Mouse (Mus musculus) Patski (cell line): ENCODE measurements around the gene Zbtb20. TPM values are rescaled to one million over a fixed set of nuclear protein-coding genes. Genes with fewer than 3 reads are reported as not detected.

Experiments
- ATAC-seq: fragments of 100-300 bp; one replicate; pipeline ENCODE4 v1.8.0; 2021
- CTCF ChIA-PET: fragments of 350-600 bp; sonication (Branson Sonifier 250); formaldehyde crosslinking; loops from one replicate; lab custom pipeline; 2022; ENCODE audit warnings: inconsistent platforms; lab: Charles Lee
- POLR2A ChIA-PET: fragments of 350-600 bp; sonication (Branson Sonifier 250); formaldehyde crosslinking; loops from one replicate; lab custom pipeline; 2022; ENCODE audit warnings: antibody characterized with exemption, inconsistent platforms; lab: Charles Lee
- DNase-seq: peaks from one replicate; pipeline ENCODE4 v3.0.0-alpha.2; 2011; ENCODE audit warnings: low read depth, low spot score
- H3K27me3 ChIP-seq: fragments of 371-371 bp; one replicate; pipeline ENCODE4 v1.5.1; 2021
- CTCF ChIP-seq: fragments of 100-300 bp; IDR thresholded peaks from one replicate; pipeline ENCODE4 v1.5.1; 2021
- in situ Hi-C: fragments of 300-500 bp; cut with MboI; formaldehyde crosslinking; loops from 3 replicates; pipeline ENCODE4 v1.11.1; 2018; ENCODE audit warnings: low pct_unique_long_range_greater_than_20kb, mixed read lengths
- polyA plus RNA-seq: library from polyadenylated mRNA; unstranded; gene quantifications from one replicate; pipeline ENCODE4 v1.2.3, GENCODE M21; 2021

Zbtb20 gene
- polyA plus RNA-seq, 1 experiment from 2014 or later: 12.2 TPM

GRCm38 (mm10) chr16:43482738-43483137 is 607.1 kb downstream of the Zbtb20 start:
- no peak for ATAC-seq
- no peaks in the 10 kb centered on the region for H3K27me3 ChIP-seq
- ChIA-PET CTCF (interaction anchor here (1.5 kb wide), 1 partner anchor 9 kb away, joined by 4 read pairs; no protein-coding TSS in a partner anchor), POLR2A (no interaction called here)
- in situ Hi-C loops: no loop called here
- DNase-seq: no peak
- no peak for TF ChIP-seq CTCF

- in situ Hi-C loops: no loop called here
- ChIA-PET POLR2A (no interaction called here), CTCF (no interaction called here)
- TF ChIP-seq CTCF: no peak
- no peaks in the 10 kb centered on the region for H3K27me3 ChIP-seq
- ATAC-seq: no peak
- no peak for DNase-seq
Measured at GRCm38 (mm10) chr16:43484400-43484799, 608.7 kb downstream of the Zbtb20 start.

- in situ Hi-C loops: no loop called here
- ChIA-PET POLR2A (no interaction called here), CTCF (no interaction called here)
- ATAC-seq (no peak), DNase-seq (no peak)
- TF ChIP-seq CTCF: no peak
- no peaks in the 10 kb centered on the region for H3K27me3 ChIP-seq
Measured at GRCm38 (mm10) chr16:43489362-43489761, 613.7 kb downstream of the Zbtb20 start.

GRCm38 (mm10) chr16:43489984-43490383 is 614.3 kb downstream of the Zbtb20 start:
- H3K27me3 ChIP-seq: no peaks in the 10 kb centered on the region
- in situ Hi-C loops: no loop called here
- ChIA-PET POLR2A (no interaction called here), CTCF (no interaction called here)
- TF ChIP-seq CTCF: no peak
- DNase-seq (no peak), ATAC-seq (no peak)

GRCm38 (mm10) chr16:43492863-43493262 is 617.2 kb downstream of the Zbtb20 start:
- DNase-seq: no peak
- CTCF ChIA-PET: interaction anchor here (1.1 to 1.4 kb wide), 2 partner anchors 11 to 17 kb away, joined by 4 read pairs; no protein-coding TSS in a partner anchor

GRCm38 (mm10) chr16:43493596-43494385 is 618.1 kb downstream of the Zbtb20 start:
- H3K27me3 ChIP-seq: no peaks in the 10 kb centered on the region
- in situ Hi-C loops: no loop called here
- POLR2A ChIA-PET: interaction anchor here (0.6 kb wide), 1 partner anchor 17 kb away, joined by 3 read pairs; no protein-coding TSS in a partner anchor
- no peak for DNase-seq
- CTCF ChIA-PET: interaction anchor here (1.1 to 1.4 kb wide), 3 partner anchors 10 to 616 kb away, joined by 3 to 4 read pairs (median 4); no protein-coding TSS in a partner anchor
- no peak for ATAC-seq
- TF ChIP-seq CTCF: no peak

More at GRCm38 (mm10) chr16:43492863-43493262, 617.2 kb downstream of the Zbtb20 start:
- POLR2A ChIA-PET: interaction anchor here (0.6 kb wide), 1 partner anchor 15 kb away, joined by 3 read pairs; no protein-coding TSS in a partner anchor
- ATAC-seq: no peak
- in situ Hi-C loops: no loop called here
- H3K27me3 ChIP-seq: no peaks in the 10 kb centered on the region
- no peak for TF ChIP-seq CTCF

GRCm38 (mm10) chr16:43495175-43495818 is 619.6 kb downstream of the Zbtb20 start:
- in situ Hi-C loops: no loop called here
- ATAC-seq (no peak), DNase-seq (no peak)
- H3K27me3 ChIP-seq: no peaks in the 10 kb centered on the region
- no peak for TF ChIP-seq CTCF
- ChIA-PET POLR2A (no interaction called here), CTCF (interaction anchor here (1.3 kb wide), 1 partner anchor 617 kb away, joined by 3 read pairs; no protein-coding TSS in a partner anchor)

GRCm38 (mm10) chr16:43497093-43497492 is 621.4 kb downstream of the Zbtb20 start:
- DNase-seq (no peak), ATAC-seq (no peak)
- in situ Hi-C loops: no loop called here
- no peak for TF ChIP-seq CTCF
- no peaks in the 10 kb centered on the region for H3K27me3 ChIP-seq
- POLR2A ChIA-PET: no interaction called here
- CTCF ChIA-PET: interaction anchor here (1.3 to 1.6 kb wide), 2 partner anchors 18 to 19 kb away, joined by 3 read pairs; no protein-coding TSS in a partner anchor

GRCm38 (mm10) chr16:43500132-43500853 is 624.6 kb downstream of the Zbtb20 start:
- in situ Hi-C loops: no loop called here
- no peak for DNase-seq
- CTCF ChIA-PET: interaction anchor here (1.2 to 1.3 kb wide), 2 partner anchors 12 to 22 kb away, joined by 3 read pairs; no protein-coding TSS in a partner anchor
- ATAC-seq: peak; percentile 85
- H3K27me3 ChIP-seq: no peaks in the 10 kb centered on the region
- POLR2A ChIA-PET: no interaction called here
- TF ChIP-seq CTCF: no peak

GRCm38 (mm10) chr16:43501284-43501683 is 625.6 kb downstream of the Zbtb20 start:
- in situ Hi-C loops: no loop called here
- ATAC-seq (no peak), DNase-seq (no peak)
- ChIA-PET POLR2A (no interaction called here), CTCF (interaction anchor here (1.3 to 1.4 kb wide), 2 partner anchors 10 to 22 kb away, joined by 3 read pairs; no protein-coding TSS in a partner anchor)
- H3K27me3 ChIP-seq: no peaks in the 10 kb centered on the region
- TF ChIP-seq CTCF: no peak
